Mouse (Mus musculus) cortical plate, adult 2 months (tissue): ENCODE results near the gene Smim24. TPM values are rescaled to one million over a fixed set of nuclear protein-coding genes. Genes with fewer than 3 reads are reported as not detected.

Experiments
- H3K27ac ChIP-seq: fragments of 200-500 bp; 2 replicates; pipeline ENCODE4 v1.5.1; 2012; ENCODE audit warnings: low read length, control low read depth, inconsistent platforms; ENCODE audit not compliant: insufficient read depth
- H3K4me1 ChIP-seq: fragments of 200-500 bp; 2 replicates; pipeline ENCODE4 v1.6.1; 2011; ENCODE audit warnings: low read length; ENCODE audit not compliant: control insufficient read depth, insufficient read depth
- H3K4me3 ChIP-seq: fragments of 200-500 bp; 2 replicates; pipeline ENCODE4 v1.5.1; 2011; ENCODE audit warnings: mild to moderate bottlenecking, low read length, control low read depth; ENCODE audit not compliant: insufficient read depth
- CTCF ChIP-seq: fragments of 200-500 bp; IDR thresholded peaks from 2 replicates; pipeline ENCODE4 v1.5.1; 2011; ENCODE audit warnings: mild to moderate bottlenecking, control low read depth, low read length; ENCODE audit not compliant: insufficient read depth; ENCODE audit errors: extremely low read depth
- POLR2A ChIP-seq: fragments of 200-500 bp; IDR thresholded peaks from 2 replicates; pipeline ENCODE4 v1.6.1; 2011; ENCODE audit warnings: mild to moderate bottlenecking, low read length, control low read depth; ENCODE audit not compliant: insufficient read depth; ENCODE audit errors: extremely low read depth
- polyA plus RNA-seq: library from polyadenylated mRNA; depleted of rRNA; stranded (reverse); fragments of >200 nt; gene quantifications from 2 replicates; pipeline ENCODE4 v1.2.3, GENCODE M21; 2012

Gene Smim24
- polyA plus RNA-seq, 1 experiment: 2.5 TPM

GRCm38 (mm10) chr10:81378553-81379182 lies 14.2 kb upstream of the Smim24 start:
- Histone ChIP-seq H3K4me1 (peaks cover 7% of the 10 kb centered on the region; the same call in 1 of the 2 replicates), H3K27ac (no peak overlapping the region), H3K4me3 (peak overlapping the region; percentile 89)
- TF ChIP-seq POLR2A (0 out of 2 replicates have a peak, but pooled peaks have one; percentile 15), CTCF (no peak)

GRCm38 (mm10) chr10:81379183-81379553 lies 13.7 kb upstream of the Smim24 start:
- H3K27ac ChIP-seq: no peak overlapping the region
- H3K4me1 ChIP-seq: peaks cover 7% of the 10 kb centered on the region; the same call in 1 of the 2 replicates
- peak overlapping the region; percentile 32; the same call in 1 of the 2 replicates for H3K4me3 ChIP-seq
- TF ChIP-seq POLR2A (no peak), CTCF (no peak)

GRCm38 (mm10) chr10:81379809-81380378 lies 13.0 kb upstream of the Smim24 start:
- H3K27ac ChIP-seq: no peak overlapping the region
- no peak overlapping the region for H3K4me3 ChIP-seq
- TF ChIP-seq POLR2A: no peak
- no peak for TF ChIP-seq CTCF
- peaks cover 7% of the 10 kb centered on the region; the same call in 1 of the 2 replicates for H3K4me1 ChIP-seq

- no peak for TF ChIP-seq CTCF
- no peak for TF ChIP-seq POLR2A
- H3K4me3 ChIP-seq: no peak overlapping the region
- peaks cover 8% of the 10 kb centered on the region for H3K4me1 ChIP-seq
- no peak overlapping the region for H3K27ac ChIP-seq
These were observed 10.8 kb upstream of the Smim24 start for GRCm38 (mm10) chr10:81382039-81382438.

- TF ChIP-seq POLR2A (peak; percentile 91), CTCF (no peak)
- Histone ChIP-seq H3K27ac (no peak within 1 kb of the TSS), H3K4me3 (peak within 1 kb of the TSS; percentile 71), H3K4me1 (peaks cover 4% of the 10 kb centered on the region)
These were observed 8.8 kb upstream of the Smim24 start, which contains the start of the genes Dohh and Gm48551 for GRCm38 (mm10) chr10:81383802-81384604. Gene Dohh (plus strand): TSS chr10:81384428. Gene Gm48551 (plus strand): TSS chr10:81384466.

- Histone ChIP-seq H3K27ac (no peak overlapping the region), H3K4me3 (peak overlapping the region; percentile 71), H3K4me1 (peaks cover 4% of the 10 kb centered on the region)
- no peak for TF ChIP-seq POLR2A
- no peak for TF ChIP-seq CTCF
These were observed 8.3 kb upstream of the Smim24 start for GRCm38 (mm10) chr10:81384605-81384982.

- Histone ChIP-seq H3K27ac (no peak overlapping the region), H3K4me3 (peak overlapping the region; percentile 71; the same call in 1 of the 2 replicates), H3K4me1 (peaks cover 4% of the 10 kb centered on the region)
- TF ChIP-seq POLR2A: no peak
- TF ChIP-seq CTCF: no peak
These were observed 7.1 kb upstream of the Smim24 start for GRCm38 (mm10) chr10:81385603-81386306.

GRCm38 (mm10) chr10:81387716-81388115 lies 5.1 kb upstream of the Smim24 start:
- TF ChIP-seq POLR2A (no peak), CTCF (no peak)
- Histone ChIP-seq H3K4me3 (no peak overlapping the region), H3K27ac (no peak overlapping the region), H3K4me1 (peaks cover 4% of the 10 kb centered on the region)

GRCm38 (mm10) chr10:81388505-81389055 lies 4.3 kb upstream of the Smim24 start, which contains the start of gene Gm48552:
Gene Gm48552 (plus strand): TSS chr10:81389005.
- Histone ChIP-seq H3K4me3 (no peak within 1 kb of the TSS), H3K27ac (no peak within 1 kb of the TSS), H3K4me1 (peaks cover 5% of the 10 kb centered on the region)
- TF ChIP-seq CTCF (no peak), POLR2A (no peak)
